Mouse (Mus musculus) CH12.LX (cell line): ENCODE data around the gene Kcna3. TPM values are rescaled to one million over a fixed set of nuclear protein-coding genes. Genes with fewer than 3 reads are reported as not detected.

ENCODE experiments used
- DNase-seq: peaks from one replicate; pipeline ENCODE4 v3.0.0-alpha.2; 2013; ENCODE audit errors: extremely low read depth
- H3K27ac ChIP-seq: 2 replicates; pipeline ENCODE4 v1.5.1; 2012; ENCODE audit warnings: low read depth, mild to moderate bottlenecking, control low read depth, moderate library complexity; ENCODE audit not compliant: insufficient read depth
- H3K27me3 ChIP-seq: replicated peaks from 2 replicates; pipeline ENCODE3; 2012; ENCODE audit warnings: inconsistent platforms
- H3K36me3 ChIP-seq, 2 experiments: replicated peaks in 1 of 2; 2 replicates each; pipeline versions ENCODE3 to v1.6.1; 2012; ENCODE audit warnings: inconsistent platforms in 1 of 2, low read length in 1 of 2, mild to moderate bottlenecking in 1 of 2, mixed read lengths in 1 of 2, moderate library complexity in 1 of 2; ENCODE audit not compliant: control insufficient read depth in 1 of 2, insufficient read depth in 1 of 2
- H3K4me1 ChIP-seq, 2 experiments: 2 replicates each; pipeline ENCODE4 v1.6.1; 2012; ENCODE audit warnings: inconsistent platforms in 1 of 2, moderate library complexity in 1 of 2; ENCODE audit not compliant: insufficient read depth in 2 of 2, control insufficient read depth in 1 of 2
- H3K4me2 ChIP-seq: 2 replicates; pipeline ENCODE4 v1.6.1; 2012; ENCODE audit warnings: low read depth, mild to moderate bottlenecking, control low read depth; ENCODE audit not compliant: poor library complexity, insufficient read depth, severe bottlenecking
- H3K4me3 ChIP-seq, 3 experiments: fragments of 150-350 bp in 1 of 3; sonication (generic) in 1 of 3; replicated peaks in 1 of 3; 2 replicates each; pipeline versions ENCODE3 to v1.5.1; 2011 to 2012; ENCODE audit warnings: low read depth in 2 of 3, low read length in 2 of 3, mild to moderate bottlenecking in 2 of 3, moderate library complexity in 2 of 3, control low read depth in 1 of 3, improper control_type of control experiment in 1 of 3, inconsistent platforms in 1 of 3, mixed read lengths in 1 of 3; ENCODE audit not compliant: poor library complexity in 1 of 3
- H3K79me2 ChIP-seq: replicated peaks from 2 replicates; pipeline ENCODE4 v1.6.1; 2012; ENCODE audit warnings: mild to moderate bottlenecking, moderate library complexity; ENCODE audit not compliant: control insufficient read depth, poor library complexity, insufficient read depth, severe bottlenecking; ENCODE audit errors: extremely low read depth
- H3K9ac ChIP-seq: 2 replicates; pipeline ENCODE4 v1.6.1; 2012; ENCODE audit warnings: low read depth, mild to moderate bottlenecking, control low read depth, moderate library complexity; ENCODE audit not compliant: insufficient read depth
- H3K9me3 ChIP-seq: replicated peaks from 2 replicates; pipeline ENCODE3; 2012; ENCODE audit warnings: low read length, inconsistent platforms, mixed read lengths
- CHD1 ChIP-seq: IDR thresholded peaks from 2 replicates; pipeline ENCODE4 v1.6.1; 2012; ENCODE audit warnings: low read depth, low read length, improper control_type of control experiment, inconsistent platforms
- CTCF ChIP-seq, 2 experiments: IDR thresholded peaks in 1 of 2; conservative IDR thresholded peaks in 1 of 2; 2 replicates each; pipeline ENCODE4 v1.5.1; 2011 to 2012; ENCODE audit warnings: low read depth in 2 of 2, low read length in 2 of 2, improper control_type of control experiment in 1 of 2, inconsistent platforms in 1 of 2, mild to moderate bottlenecking in 1 of 2, moderate library complexity in 1 of 2
- ELF1 ChIP-seq: IDR thresholded peaks from 2 replicates; pipeline ENCODE4 v1.6.1; 2014; ENCODE audit warnings: low read depth, mild to moderate bottlenecking, inconsistent platforms, low read length, improper control_type of control experiment
- EP300 ChIP-seq: IDR thresholded peaks from 2 replicates; pipeline ENCODE4 v1.6.1; 2011; ENCODE audit warnings: low read length, improper control_type of control experiment
- ETS1 ChIP-seq: conservative IDR thresholded peaks from 2 replicates; pipeline ENCODE4 v1.6.1; 2012; ENCODE audit warnings: low read depth, mild to moderate bottlenecking, inconsistent platforms, low read length, improper control_type of control experiment, moderate library complexity
- GABPA ChIP-seq: IDR thresholded peaks from 2 replicates; pipeline ENCODE4 v1.6.1; 2012; ENCODE audit warnings: low read depth, low read length, improper control_type of control experiment, inconsistent platforms; ENCODE audit not compliant: insufficient replicate concordance
- HCFC1 ChIP-seq: IDR thresholded peaks from 2 replicates; pipeline ENCODE4 v1.6.1; 2012; ENCODE audit warnings: low read depth, mild to moderate bottlenecking, inconsistent platforms, low read length, improper control_type of control experiment
- JUN ChIP-seq: IDR thresholded peaks from 2 replicates; pipeline ENCODE4 v1.6.1; 2011; ENCODE audit warnings: low read depth, mild to moderate bottlenecking, low read length, improper control_type of control experiment, moderate library complexity; ENCODE audit not compliant: insufficient read depth
- MAZ ChIP-seq: IDR thresholded peaks from 2 replicates; pipeline ENCODE4 v1.6.1; 2012; ENCODE audit warnings: low read depth, mild to moderate bottlenecking, inconsistent platforms, low read length, improper control_type of control experiment, moderate library complexity
- MEF2A ChIP-seq: IDR thresholded peaks from 2 replicates; pipeline ENCODE4 v1.6.1; 2014; ENCODE audit warnings: low read depth, mild to moderate bottlenecking, inconsistent platforms, low read length, improper control_type of control experiment, borderline replicate concordance
- MYC ChIP-seq: IDR thresholded peaks from 2 replicates; pipeline ENCODE4 v1.6.1; 2011; ENCODE audit warnings: low read depth, mild to moderate bottlenecking, improper control_type of control experiment, low read length
- NRF1 ChIP-seq: IDR thresholded peaks from 2 replicates; pipeline ENCODE4 v1.6.1; 2014; ENCODE audit warnings: low read depth, mild to moderate bottlenecking, inconsistent platforms, low read length, improper control_type of control experiment, moderate library complexity
- RAD21 ChIP-seq: IDR thresholded peaks from 2 replicates; pipeline ENCODE4 v1.6.1; 2011; ENCODE audit warnings: low read depth, mild to moderate bottlenecking, low read length, improper control_type of control experiment, moderate library complexity
- RCOR1 ChIP-seq: conservative IDR thresholded peaks from 2 replicates; pipeline ENCODE4 v1.6.1; 2012; ENCODE audit warnings: low read depth, mild to moderate bottlenecking, inconsistent platforms, low read length, improper control_type of control experiment
- SIN3A ChIP-seq: IDR thresholded peaks from 2 replicates; pipeline ENCODE4 v1.6.1; 2012; ENCODE audit warnings: low read length, improper control_type of control experiment, inconsistent platforms
- TCF12 ChIP-seq: IDR thresholded peaks from 2 replicates; pipeline ENCODE4 v1.6.1; 2014; ENCODE audit warnings: low read depth, mild to moderate bottlenecking, inconsistent platforms, low read length, improper control_type of control experiment
- UBTF ChIP-seq: IDR thresholded peaks from 2 replicates; pipeline ENCODE4 v1.6.1; 2012; ENCODE audit warnings: low read depth, mild to moderate bottlenecking, inconsistent platforms, low read length, improper control_type of control experiment, moderate library complexity
- USF1 ChIP-seq: IDR thresholded peaks from 2 replicates; pipeline ENCODE4 v1.6.1; 2014; ENCODE audit warnings: low read depth, mild to moderate bottlenecking, inconsistent platforms, low read length, improper control_type of control experiment
- ZMIZ1 ChIP-seq: IDR thresholded peaks from 2 replicates; pipeline ENCODE4 v1.6.1; 2012; ENCODE audit warnings: low read depth, mild to moderate bottlenecking, inconsistent platforms, low read length, improper control_type of control experiment
- ZNF384 ChIP-seq: IDR thresholded peaks from 2 replicates; pipeline ENCODE4 v1.6.1; 2012; ENCODE audit warnings: low read depth, low read length, improper control_type of control experiment, inconsistent platforms
- dilution Hi-C: fragments of 300-500 bp; cut with MboI; formaldehyde crosslinking; loops from 2 replicates; pipeline ENCODE4 v1.14.3; 2020; ENCODE audit warnings: low sequenced_read_pairs; ENCODE audit not compliant: extremely low pct_unique_long_range_greater_than_20kb, extremely low pct_ligation_motif_present
- in situ Hi-C: fragments of 300-500 bp; cut with MboI; formaldehyde crosslinking; loops from 3 replicates; pipeline ENCODE4 v1.14.3; 2019; ENCODE audit warnings: low sequenced_read_pairs, low pct_ligation_motif_present, low pct_unique_long_range_greater_than_20kb, mixed read lengths
- polyA plus RNA-seq: library from polyadenylated mRNA; unstranded; fragments of >175 nt; gene quantifications from 2 replicates; pipeline ENCODE4 v1.2.1, GENCODE M21; 2012; ENCODE audit warnings: low read depth; ENCODE audit not compliant: insufficient read length
- total RNA-seq, 2 experiments: library from RNA; depleted of rRNA; stranded (reverse); fragments of 300-350 nt in 1 of 2; fragments of >200 nt in 1 of 2; gene quantifications; 2 replicates each; pipeline ENCODE4 v1.2.3; 2012 to 2014

Kcna3 gene
- total and polyA plus RNA-seq, 3 experiments, result 0.85 TPM; not detected in 2

GRCm38 (mm10) chr3:107041718-107042117, 5.7 kb downstream of the Kcna3 start:
- Histone ChIP-seq H3K4me2 (no peak overlapping the region), H3K9ac (no peak overlapping the region), H3K36me3 (no peaks in the 10 kb centered on the region), H3K9me3 (peaks cover 7% of the 10 kb centered on the region), H3K4me3 (no peak overlapping the region), H3K79me2 (no peaks in the 10 kb centered on the region), H3K4me1 (peaks cover 2 to 50% of the 10 kb centered on the region in 2 experiments; a peak in 3 of 4 replicates), H3K27me3 (no peaks in the 10 kb centered on the region), H3K27ac (no peak overlapping the region)
- dilution Hi-C loops (no loop called here), in situ Hi-C loops (no loop called here)
- no peak for DNase-seq
- no peak for TF ChIP-seq RAD21

- no peaks in the 10 kb centered on the region for H3K4me1 ChIP-seq
- H3K36me3 ChIP-seq, result no peaks in the 10 kb centered on the region
- DNase-seq, result no peak
- no peak overlapping the region for H3K4me2 ChIP-seq
- no peak overlapping the region for H3K27ac ChIP-seq
- in situ Hi-C loops, result no loop called here
- dilution Hi-C loops, result no loop called here
- TF ChIP-seq MEF2A (no peak), ZMIZ1 (no peak), MAZ (no peak), ELF1 (no peak), MYC (no peak), ETS1 (no peak), HCFC1 (no peak), NRF1 (no peak), GABPA (no peak), ZNF384 (no peak), USF1 (no peak), RCOR1 (no peak), CHD1 (no peak), EP300 (no peak), SIN3A (no peak), UBTF (no peak), TCF12 (no peak), CTCF (conservative IDR thresholded peaks at IDR 0.05 in 1 of 2, IDR thresholded peaks at IDR 0.05 in 1 of 2; ENCODE audit: low read depth in 2 of 2, low read length in 2 of 2) (no peak), JUN (no peak)
- TF ChIP-seq, all 38 proteins: peak for 0
- H3K79me2 ChIP-seq, result no peaks in the 10 kb centered on the region
- no peak overlapping the region for H3K9ac ChIP-seq
- no peaks in the 10 kb centered on the region for H3K27me3 ChIP-seq
- H3K9me3 ChIP-seq, result no peaks in the 10 kb centered on the region
- H3K4me3 ChIP-seq, result no peak overlapping the region
Measured at GRCm38 (mm10) chr3:107061468-107061867, 25.5 kb downstream of the Kcna3 start.
